Mouse (Mus musculus) embryonic facial prominence, embryonic 10.5 days (tissue): ENCODE measurements around the gene Dzank1. TPM values are rescaled to one million over a fixed set of nuclear protein-coding genes. Genes with fewer than 3 reads are reported as not detected.

Source experiments
- DNase-seq: peaks from one replicate; pipeline ENCODE4 v3.0.0-alpha.2; 2017; ENCODE audit warnings: low spot score
- H3K27ac ChIP-seq: fragments of 300-500 bp; sonication (generic); replicated peaks from 2 replicates; pipeline ENCODE4 v1.5.1; 2016; ENCODE audit warnings: mild to moderate bottlenecking
- H3K27me3 ChIP-seq: fragments of 300-500 bp; sonication (generic); replicated peaks from 2 replicates; pipeline ENCODE4 v1.6.1; 2016; ENCODE audit warnings: low read depth, mild to moderate bottlenecking; ENCODE audit not compliant: poor library complexity, severe bottlenecking
- H3K36me3 ChIP-seq: fragments of 300-500 bp; sonication (generic); replicated peaks from 2 replicates; pipeline ENCODE4 v1.6.1; 2016; ENCODE audit warnings: mild to moderate bottlenecking, moderate library complexity
- H3K4me1 ChIP-seq: fragments of 300-500 bp; sonication (generic); 2 replicates; pipeline ENCODE4 v1.6.1; 2016
- H3K4me3 ChIP-seq: fragments of 300-500 bp; sonication (generic); 2 replicates; pipeline ENCODE4 v1.5.1; 2016; ENCODE audit warnings: mild to moderate bottlenecking, moderate library complexity
- H3K9me3 ChIP-seq: fragments of 300-500 bp; sonication (generic); 2 replicates; pipeline ENCODE4 v1.6.1; 2016; ENCODE audit warnings: mild to moderate bottlenecking
- WGBS: fragments of 180-500 bp; shearing (Covaris S2); methylation state at CpG from one replicate; pipeline ENCODE4 v1.1.7; 2016; 5-methylcytosine and 5-hydroxymethylcytosine counted together
- polyA plus RNA-seq: library from polyadenylated mRNA; unstranded; fragments of >200 nt; fragmentation: Nextera tagmentation; extraction: Ambion mirVana; gene quantifications from 2 replicates; pipeline ENCODE4 v1.2.1, GENCODE M21; 2016

Gene Dzank1
- polyA plus RNA-seq, 1 experiment from 2014 or later, result 1.5 TPM

GRCm38 (mm10) chr2:144431286-144431825 is 95.9 kb downstream of the Dzank1 start:
- H3K27me3 ChIP-seq, result no peaks in the 10 kb centered on the region
- H3K27ac ChIP-seq, result no peak overlapping the region
- DNase-seq, result no peak
- H3K36me3 ChIP-seq, result no peaks in the 10 kb centered on the region
- 78% methylated on average over 5 of the region's 5 CpGs for WGBS
- no peaks in the 10 kb centered on the region for H3K9me3 ChIP-seq
- no peak overlapping the region for H3K4me3 ChIP-seq
- no peaks in the 10 kb centered on the region for H3K4me1 ChIP-seq

GRCm38 (mm10) chr2:144429171-144429570 is 98.0 kb downstream of the Dzank1 start:
- H3K27me3 ChIP-seq, result no peaks in the 10 kb centered on the region
- H3K4me3 ChIP-seq, result no peak overlapping the region
- 84% methylated on average over 7 of the region's 7 CpGs for WGBS
- no peaks in the 10 kb centered on the region for H3K4me1 ChIP-seq
- H3K36me3 ChIP-seq, result no peaks in the 10 kb centered on the region
- no peak overlapping the region for H3K27ac ChIP-seq
- no peaks in the 10 kb centered on the region for H3K9me3 ChIP-seq
- DNase-seq, result no peak

- no peak overlapping the region for H3K27ac ChIP-seq
- 91% methylated on average over 8 of the region's 8 CpGs for WGBS
- DNase-seq, result no peak
Observed at GRCm38 (mm10) chr2:144428659-144429058, 98.6 kb downstream of the Dzank1 start.

DNA sequence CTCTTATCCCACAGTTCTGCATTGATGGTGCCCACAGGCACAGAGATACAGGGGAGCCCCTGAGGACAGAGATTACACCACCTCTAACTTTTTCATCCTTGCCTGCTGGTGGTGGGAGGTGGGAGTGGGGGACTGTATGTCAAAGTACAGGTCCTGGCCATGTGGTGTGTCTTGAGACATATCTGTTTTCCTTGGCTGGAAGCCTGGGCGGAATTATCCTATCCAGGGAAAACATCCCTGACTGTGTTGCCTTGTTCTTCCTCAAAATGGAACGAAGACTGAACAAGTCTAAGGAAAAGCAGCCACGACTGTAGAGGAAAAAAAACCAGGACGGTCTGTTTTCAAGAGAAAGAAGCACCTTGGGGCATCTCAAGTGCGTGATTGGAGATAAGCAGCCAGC is 99.4 kb downstream of the Dzank1 start:
- DNase-seq, result no peak
- no peaks in the 10 kb centered on the region for H3K4me1 ChIP-seq
- no peaks in the 10 kb centered on the region for H3K27me3 ChIP-seq
- H3K9me3 ChIP-seq, result no peaks in the 10 kb centered on the region
- no peak overlapping the region for H3K27ac ChIP-seq
- no peak overlapping the region for H3K4me3 ChIP-seq
- no peaks in the 10 kb centered on the region for H3K36me3 ChIP-seq
- 87% methylated on average over 5 of the region's 5 CpGs for WGBS

More at GRCm38 (mm10) chr2:144428659-144429058, 98.6 kb downstream of the Dzank1 start:
- Histone ChIP-seq H3K36me3 (no peaks in the 10 kb centered on the region), H3K27me3 (no peaks in the 10 kb centered on the region), H3K4me3 (no peak overlapping the region), H3K4me1 (no peaks in the 10 kb centered on the region), H3K9me3 (no peaks in the 10 kb centered on the region)

- Histone ChIP-seq H3K4me3 (no peak overlapping the region), H3K27ac (no peak overlapping the region), H3K9me3 (no peaks in the 10 kb centered on the region), H3K27me3 (no peaks in the 10 kb centered on the region), H3K36me3 (no peaks in the 10 kb centered on the region), H3K4me1 (no peaks in the 10 kb centered on the region)
- DNase-seq, result no peak
- 82% methylated on average over 1 of the region's 1 CpGs for WGBS
Observed at GRCm38 (mm10) chr2:144425761-144426160, 101.5 kb downstream of the Dzank1 start.

DNA sequence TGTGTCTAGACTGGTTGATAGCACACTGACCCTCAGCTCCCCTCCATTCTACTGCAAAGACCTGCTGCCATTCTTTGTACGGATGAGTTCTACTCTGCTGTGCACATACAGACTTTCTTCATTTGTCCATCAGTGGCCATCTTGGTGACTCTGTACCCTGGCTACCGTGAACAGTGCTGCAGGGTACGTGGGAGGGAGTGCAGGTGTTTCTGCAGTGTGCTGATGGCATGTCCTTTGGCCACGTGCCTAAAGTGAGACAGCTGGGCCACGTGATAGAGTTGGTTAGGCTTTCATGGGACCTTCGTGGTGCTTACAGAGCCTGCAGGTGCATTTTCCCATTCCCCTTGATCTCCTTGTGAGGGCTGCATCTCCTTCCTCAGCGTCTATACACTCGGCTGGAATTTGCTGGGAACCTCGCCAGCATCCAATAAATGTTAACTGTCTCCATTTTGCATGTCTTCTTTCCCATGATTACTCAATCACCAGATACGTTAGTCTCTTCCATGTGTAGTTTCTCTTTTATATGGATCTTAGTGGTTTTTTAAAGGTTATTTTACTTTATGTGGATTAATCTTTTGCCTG is 105.0 kb downstream of the Dzank1 start:
- Histone ChIP-seq H3K4me3 (no peak overlapping the region), H3K27me3 (no peaks in the 10 kb centered on the region), H3K36me3 (no peaks in the 10 kb centered on the region), H3K27ac (no peak overlapping the region), H3K4me1 (peaks cover 11% of the 10 kb centered on the region), H3K9me3 (no peaks in the 10 kb centered on the region)
- 89% methylated on average over 10 of the region's 10 CpGs for WGBS
- DNase-seq, result no peak

Other genes with a start within 250 kb of the Dzank1 start
- 0.71 and 1.0 TPM in 2 replicates for gene Ovol2, start 195.3 kb downstream of the Dzank1 start, polyA plus RNA-seq
- gene Kat14, start 158.4 kb downstream of the Dzank1 start, polyA plus RNA-seq, result 63.6 and 65.7 TPM in 2 replicates
- 0.52 TPM in 1 of 2 replicates, not detected in the other for gene Pet117, start 158.4 kb downstream of the Dzank1 start, polyA plus RNA-seq
- 34.6 and 36.0 TPM in 2 replicates for gene Polr3f, start 304 bp upstream of the Dzank1 start, polyA plus RNA-seq
- gene Rbbp9, start 23.5 kb upstream of the Dzank1 start, polyA plus RNA-seq, result 58.9 and 65.5 TPM in 2 replicates
- gene Sec23b, start 28.8 kb upstream of the Dzank1 start, polyA plus RNA-seq, result 117 and 118 TPM in 2 replicates
- 30.8 and 34.0 TPM in 2 replicates for gene Smim26, start 66.6 kb upstream of the Dzank1 start, polyA plus RNA-seq
- 36.9 and 43.1 TPM in 2 replicates for gene Dtd1, start 72.5 kb upstream of the Dzank1 start, polyA plus RNA-seq